Mouse (Mus musculus) bone marrow, adult 2 months (tissue): ENCODE measurements at regions not wholly inside any gene's neighbourhood (a gene's known extent, or its start where the extent isn't known, plus 50 kb on each side); places are given as distances from the start of the nearest gene placed in this dataset.

Experiments
- CTCF ChIP-seq: fragments of 200-500 bp; IDR thresholded peaks from 2 replicates; pipeline ENCODE4 v1.5.1; 2011; ENCODE audit warnings: low read length, control low read depth; ENCODE audit not compliant: control insufficient read depth, insufficient read depth
- POLR2A ChIP-seq: fragments of 200-500 bp; IDR thresholded peaks from 2 replicates; pipeline ENCODE4 v1.6.1; 2011; ENCODE audit warnings: low read depth, mild to moderate bottlenecking, control low read depth, low read length, borderline replicate concordance; ENCODE audit not compliant: control insufficient read depth

DNA sequence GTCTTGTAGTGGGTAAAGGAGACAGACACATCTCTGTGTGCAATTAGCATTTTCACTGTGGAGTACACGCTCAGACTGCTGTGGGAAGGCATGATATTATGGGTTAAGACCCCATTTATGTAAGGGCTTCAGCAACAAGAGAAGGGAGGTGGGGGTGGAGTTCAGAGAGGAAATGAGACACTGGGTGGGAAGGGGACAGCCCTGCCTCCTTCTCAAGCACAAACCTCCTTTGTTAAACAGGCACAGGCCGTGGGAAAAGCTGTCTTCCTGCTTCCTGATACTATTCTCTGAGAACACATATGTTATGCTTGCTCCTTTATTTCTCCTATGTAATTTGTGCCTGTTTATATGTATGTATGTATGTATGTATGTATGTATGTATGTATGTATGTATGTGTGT lies 237.4 kb upstream of the Cxcr4 start:
- no peak for TF ChIP-seq CTCF
- TF ChIP-seq POLR2A = no peak
